Mouse (Mus musculus): ENCODE results near the gene Alg5.

DNA sequence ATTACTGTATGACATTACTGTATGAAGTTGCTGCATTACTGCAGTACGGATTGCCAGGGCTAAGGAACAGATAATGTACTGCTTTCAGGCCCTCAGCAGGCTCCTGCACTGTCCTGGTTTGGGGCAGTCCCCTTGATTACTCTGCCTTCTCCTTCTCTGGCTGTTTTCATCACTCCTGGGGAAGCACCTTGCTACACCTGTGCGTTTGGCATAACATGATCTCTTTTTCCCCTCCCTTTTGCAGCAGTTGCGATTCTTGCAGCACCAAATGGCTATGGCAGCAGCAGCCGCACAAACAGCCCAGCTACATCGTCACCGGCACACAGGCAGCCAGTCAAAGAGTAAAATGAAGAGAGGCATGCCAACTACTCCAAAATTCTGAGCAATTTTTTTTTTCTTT lies 7.2 kb upstream of the Alg5 start:
- TF ChIP-seq POLR2A (IDR thresholded peaks at IDR 0.05; ENCODE audit: borderline replicate concordance, extremely low read depth, low read depth, low read length) (no peak), CTCF (IDR thresholded peaks at IDR 0.05; ENCODE audit: insufficient read depth, low read length) (no peak)

Measured in lung, adult 2 months (tissue).